Mouse (Mus musculus) left cerebral cortex, postnatal 25 days (tissue): ENCODE measurements around the gene Mad1l1. TPM values are rescaled to one million over a fixed set of nuclear protein-coding genes. Genes with fewer than 3 reads are reported as not detected.

ENCODE experiments used
- DNase-seq, 2 experiments: peaks; one replicate each; pipeline ENCODE4 v3.0.0; 2022; ENCODE audit warnings: low spot score in 2 of 2, mixed read lengths in 1 of 2
- intact Hi-C: fragments of 180-260 bp; cut with DNase I; formaldehyde crosslinking; loops from one replicate; pipeline ENCODE4 v1.15.1; 2025
- total RNA-seq, 2 experiments: library from RNA; stranded (reverse); gene quantifications; 2 replicates each; pipeline ENCODE4 v1.2.3; 2021

Gene Mad1l1
- total RNA-seq, 2 experiments from 2014 or later = 15.1 to 19.0 TPM

DNA sequence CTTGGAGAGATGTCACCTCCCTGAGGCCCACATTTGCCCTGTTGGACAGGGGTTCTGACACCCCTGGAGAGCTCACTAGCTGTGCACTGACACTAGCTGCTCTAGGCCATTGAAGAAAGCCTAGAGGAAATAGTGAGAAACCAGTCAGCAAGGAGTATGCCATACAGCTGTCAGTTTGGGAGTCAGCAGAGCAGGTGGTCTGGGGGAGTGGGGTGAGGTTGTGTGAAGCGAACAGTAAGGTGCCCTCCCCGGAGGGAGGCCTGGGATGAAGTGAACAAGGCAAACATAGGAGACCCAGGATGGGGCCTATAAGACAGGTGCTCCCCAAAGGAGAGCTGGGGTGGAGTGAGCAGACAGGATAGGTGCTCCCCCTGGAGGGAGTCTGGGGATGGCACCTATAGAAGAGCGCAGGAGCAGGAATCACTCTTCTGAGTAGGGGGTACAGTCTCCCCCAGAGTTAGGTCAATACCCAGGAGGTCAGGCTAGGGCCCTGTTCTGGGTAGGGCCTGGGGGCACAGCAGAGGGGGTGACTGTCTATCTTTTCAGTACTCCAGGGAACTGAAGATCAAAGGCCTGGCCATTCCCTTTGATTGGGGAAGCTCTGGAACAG lies 279.2 kb downstream of the Mad1l1 start:
- intact Hi-C loops = no loop called here
- DNase-seq = peak in 1 of 2 experiments; percentile 25

DNA sequence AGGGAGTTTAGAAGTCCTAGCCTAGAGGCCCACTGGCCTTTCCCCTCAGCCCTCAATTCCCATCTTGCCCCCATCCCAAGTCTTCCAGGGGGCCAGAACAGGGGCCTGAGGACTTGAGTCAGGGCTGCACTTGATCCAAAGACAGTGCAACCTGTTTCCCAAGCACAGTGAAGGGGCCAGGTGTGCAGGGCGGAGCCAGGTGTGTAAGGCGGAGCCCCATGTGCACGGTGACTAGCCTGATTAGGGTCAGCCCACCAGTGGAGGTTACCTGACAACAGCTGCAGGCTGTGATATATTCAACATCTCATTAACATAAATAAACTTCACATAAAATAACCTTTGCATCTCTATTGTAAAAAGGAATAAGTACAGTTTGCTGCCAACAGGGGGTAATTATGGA lies 280.3 kb downstream of the Mad1l1 start:
- no peak for DNase-seq
- intact Hi-C loops = no loop called here

DNA sequence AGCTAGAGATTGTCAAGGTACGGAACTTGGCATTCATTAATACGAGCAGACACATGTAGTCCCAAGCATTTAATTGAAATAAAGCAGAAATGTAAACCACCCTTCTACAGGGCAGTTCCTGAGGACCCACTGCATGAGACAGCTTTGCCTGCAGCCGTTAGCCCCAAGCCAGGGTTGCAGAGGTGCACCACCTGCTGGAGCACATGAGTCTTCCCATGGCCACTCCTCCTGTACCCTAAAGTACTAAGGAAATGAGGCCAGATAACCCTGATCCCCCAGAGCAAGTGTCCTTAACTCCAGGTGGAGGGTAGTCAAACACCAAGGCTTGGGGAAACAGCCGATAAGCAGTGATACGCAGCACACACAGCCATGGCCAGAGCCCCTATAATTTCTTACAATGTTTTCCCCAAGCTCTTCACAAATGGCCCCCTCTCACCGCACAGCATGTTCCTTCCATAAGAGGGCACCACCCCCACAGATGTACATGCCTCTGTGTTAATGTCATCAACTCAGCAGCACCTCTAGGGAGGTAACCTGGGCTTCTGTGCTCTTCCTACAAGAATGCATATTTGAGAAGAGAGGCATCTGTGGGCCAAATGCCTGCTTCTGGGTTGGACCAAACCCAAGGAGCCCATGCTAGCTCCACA lies 283.6 kb downstream of the Mad1l1 start:
- DNase-seq = no peak
- intact Hi-C loops = loop anchor here (5.0 kb wide), 1 partner anchor 130 kb away; the partner anchor contains the start of gene Elfn1

DNA sequence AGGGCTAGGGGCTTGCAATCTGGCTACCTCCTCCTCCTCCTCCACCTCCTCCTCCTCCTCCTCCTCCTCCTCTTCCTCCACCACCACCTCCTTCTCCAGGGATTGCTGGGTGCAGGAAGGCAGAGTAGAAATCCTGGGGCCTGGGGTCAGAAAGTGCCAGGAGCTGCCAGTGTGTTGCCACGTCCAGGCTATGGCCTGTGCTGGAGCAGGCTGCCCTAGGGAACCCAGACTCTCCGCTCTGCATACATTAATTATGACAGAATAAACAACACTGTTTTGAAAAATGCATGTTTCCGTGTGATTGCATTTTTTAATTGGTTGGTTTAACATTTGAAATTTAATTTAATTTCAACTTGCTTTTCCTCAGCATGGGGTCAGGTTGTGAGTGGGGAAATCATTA lies 285.7 kb downstream of the Mad1l1 start:
- DNase-seq = no peak
- intact Hi-C loops = loop anchor here (5.0 kb wide), 1 partner anchor 128 kb away; the partner anchor contains the start of gene Elfn1

DNA sequence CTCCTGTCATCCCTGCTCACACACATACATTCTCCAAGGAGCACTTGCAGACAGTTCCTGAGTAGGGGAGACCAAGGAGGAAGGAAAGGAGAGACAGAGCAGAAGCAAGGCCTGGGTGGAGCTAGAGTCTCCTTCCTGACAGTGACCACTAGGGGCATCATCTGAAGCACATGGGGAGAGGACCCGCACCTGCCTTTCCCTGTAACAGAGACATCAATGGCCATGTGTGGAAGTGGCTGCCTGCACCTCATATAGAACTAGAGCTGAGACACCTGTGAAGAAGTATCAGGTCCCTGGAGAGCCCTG lies 286.4 kb downstream of the Mad1l1 start:
- no peak for DNase-seq
- intact Hi-C loops = loop anchor here (5.0 kb wide), 1 partner anchor 128 kb away; the partner anchor contains the start of gene Elfn1

DNA sequence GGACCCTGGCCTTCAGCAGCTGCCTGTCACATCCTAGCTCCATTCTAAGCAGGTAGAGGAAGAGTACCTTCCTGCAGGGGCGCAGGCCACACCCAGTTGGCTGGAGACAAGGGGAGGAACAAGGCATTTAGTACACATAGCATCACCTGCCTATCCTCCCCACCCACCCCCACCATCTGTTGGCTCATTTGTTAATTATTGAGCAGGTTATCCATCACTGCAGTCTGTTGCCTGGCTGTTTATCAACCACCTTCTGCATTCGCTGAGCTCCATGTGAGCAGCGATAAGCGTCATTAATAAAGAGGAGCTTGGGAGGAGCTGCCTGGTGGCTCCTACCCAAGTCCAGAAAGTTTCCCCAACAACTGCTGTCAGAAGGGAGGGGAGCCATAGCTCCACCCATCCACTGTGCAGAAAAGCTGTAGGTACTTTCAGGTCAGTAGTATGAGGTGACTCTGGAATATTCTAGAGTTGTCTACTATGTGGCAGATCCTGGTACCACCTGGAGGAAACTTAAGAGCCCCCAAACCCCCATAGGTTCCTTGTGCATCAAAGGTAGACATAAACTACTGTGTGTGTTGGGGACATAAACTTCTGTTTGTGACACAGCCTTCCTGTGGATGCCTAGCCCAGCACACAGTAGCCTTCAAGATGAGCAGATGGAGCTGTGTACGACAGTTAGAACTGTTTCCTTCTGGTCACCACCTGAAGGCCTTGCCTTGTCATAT lies 286.9 kb downstream of the Mad1l1 start:
- intact Hi-C loops = loop anchor here (5.0 kb wide), 1 partner anchor 127 kb away; the partner anchor contains the start of gene Elfn1
- no peak for DNase-seq

DNA sequence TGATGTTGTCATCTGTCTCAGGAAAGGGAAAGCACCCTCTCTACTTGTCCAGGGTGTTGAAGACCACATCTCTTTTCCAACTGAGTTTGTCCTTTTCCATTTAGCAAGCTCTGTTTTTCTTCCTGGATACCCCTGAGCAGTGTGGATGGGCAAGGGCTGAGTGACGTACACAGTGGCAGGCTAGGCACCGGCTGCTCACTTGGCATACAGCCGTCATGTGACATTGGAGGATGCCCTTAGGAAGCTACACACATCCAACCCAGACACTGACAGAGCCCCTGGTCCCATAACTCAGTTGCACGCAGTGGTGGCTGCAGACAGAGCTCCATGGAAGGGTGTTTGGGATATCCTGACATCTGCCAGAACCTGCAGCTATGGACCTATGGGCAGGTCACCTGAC lies 295.0 kb downstream of the Mad1l1 start:
- DNase-seq = no peak
- intact Hi-C loops = no loop called here

DNA sequence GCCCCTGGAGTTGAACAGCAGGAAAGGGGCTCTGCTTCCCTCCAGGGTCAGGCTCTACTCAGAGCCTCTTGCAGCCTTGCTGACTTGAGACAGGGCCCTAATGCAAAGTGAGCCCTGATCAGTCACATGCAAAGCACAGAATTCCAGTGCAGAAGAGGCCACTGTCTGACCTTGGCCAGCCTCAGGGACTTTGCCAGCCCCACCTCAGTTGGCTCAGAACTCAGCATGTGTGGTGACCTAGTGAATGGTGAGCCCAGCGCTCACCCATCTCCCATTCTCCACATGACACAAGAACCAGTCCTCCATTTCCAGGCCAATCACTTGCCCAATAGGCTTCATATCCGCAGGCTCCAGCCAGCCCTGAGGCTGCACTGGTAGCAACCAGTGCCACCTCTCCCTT lies 296.1 kb downstream of the Mad1l1 start:
- no peak for DNase-seq
- intact Hi-C loops = no loop called here

DNA sequence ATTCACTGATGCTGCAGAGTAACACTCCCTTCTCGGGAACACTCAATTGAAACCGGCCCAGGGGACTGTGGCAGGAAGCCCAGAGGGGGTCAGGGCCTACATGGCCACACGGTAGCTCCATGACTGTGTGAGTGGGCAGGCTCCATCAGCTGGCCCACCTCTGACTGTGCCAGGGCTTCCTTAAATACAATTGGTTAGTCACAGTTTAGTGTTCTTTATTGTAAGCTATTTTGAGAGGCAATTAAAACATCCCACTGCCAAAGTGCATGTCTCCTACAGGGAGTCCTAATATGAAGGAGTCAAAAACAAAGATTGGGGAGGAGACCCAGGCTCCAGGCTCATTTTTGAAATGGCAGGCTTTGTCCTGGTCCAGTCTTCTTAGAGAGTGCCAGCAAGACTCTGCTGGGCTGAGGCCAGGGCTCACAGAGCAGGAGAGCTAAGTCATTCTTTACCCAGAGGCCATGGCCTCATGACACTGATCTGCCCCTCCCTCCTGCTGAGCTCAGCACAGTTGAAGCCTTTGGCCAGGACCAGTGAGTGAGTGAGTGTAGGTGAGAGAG lies 297.3 kb downstream of the Mad1l1 start:
- intact Hi-C loops = no loop called here
- peak; percentile 24 for DNase-seq

DNA sequence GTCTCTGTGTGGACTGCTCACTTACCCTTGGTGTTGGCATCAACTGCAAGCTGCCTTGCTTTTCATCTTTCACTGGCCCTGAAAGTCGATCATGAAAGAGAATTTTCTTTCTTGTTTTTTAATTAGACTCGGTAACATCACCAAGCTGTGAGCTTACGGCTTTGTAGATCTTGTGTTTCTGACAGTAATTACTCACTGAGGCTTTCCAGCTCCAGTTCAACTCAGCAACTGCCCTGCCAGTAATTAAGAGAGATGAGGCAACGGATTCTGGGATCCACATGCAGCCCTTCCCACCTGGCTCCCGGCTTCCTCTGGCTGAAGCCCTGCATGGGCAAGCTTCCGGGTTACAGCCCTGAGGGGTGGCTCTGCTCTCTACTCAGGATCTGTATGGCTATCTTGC lies 298.5 kb downstream of the Mad1l1 start:
- DNase-seq = no peak
- intact Hi-C loops = no loop called here

DNA sequence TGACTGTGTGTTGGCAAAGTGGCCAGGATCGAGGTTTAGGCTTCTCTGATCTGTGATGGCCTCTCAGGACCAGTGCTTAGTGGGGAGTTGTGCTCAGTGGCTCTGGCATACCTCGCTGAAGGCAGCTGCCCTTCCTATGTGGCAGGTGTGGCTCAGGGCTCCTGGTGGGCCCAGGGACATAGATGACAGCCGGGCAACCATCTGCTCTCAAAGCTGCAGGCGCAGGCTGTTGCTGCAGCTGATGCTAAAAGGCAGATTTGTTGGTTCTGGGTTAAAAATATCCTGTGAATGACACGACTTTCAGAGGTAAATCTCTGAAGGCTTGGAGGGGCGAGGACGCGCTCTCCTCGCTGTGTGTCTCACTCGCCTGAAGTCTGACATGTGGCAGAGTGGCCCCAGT lies 299.6 kb downstream of the Mad1l1 start:
- intact Hi-C loops = no loop called here
- peak; percentile 52 to 59 for DNase-seq

DNA sequence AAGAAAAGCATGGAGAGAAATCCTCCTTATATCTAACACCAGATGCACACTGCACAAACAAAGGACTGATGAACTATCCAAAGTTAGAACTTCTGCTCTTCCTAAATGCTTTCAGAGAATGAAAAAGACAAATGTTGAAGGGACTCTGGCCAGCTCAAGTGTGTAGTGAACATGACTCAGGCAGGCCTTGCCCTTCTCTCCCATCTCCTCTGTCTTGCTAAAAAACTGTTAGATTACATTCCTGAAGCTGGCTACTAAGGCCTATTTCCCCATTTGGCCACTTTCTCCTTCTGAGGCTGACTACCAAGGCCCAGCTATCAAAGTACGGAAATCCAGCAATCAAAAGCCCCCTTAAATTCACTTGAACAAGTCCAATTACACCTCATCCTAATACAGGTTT lies 301.7 kb downstream of the Mad1l1 start:
- intact Hi-C loops = no loop called here
- no peak for DNase-seq

DNA sequence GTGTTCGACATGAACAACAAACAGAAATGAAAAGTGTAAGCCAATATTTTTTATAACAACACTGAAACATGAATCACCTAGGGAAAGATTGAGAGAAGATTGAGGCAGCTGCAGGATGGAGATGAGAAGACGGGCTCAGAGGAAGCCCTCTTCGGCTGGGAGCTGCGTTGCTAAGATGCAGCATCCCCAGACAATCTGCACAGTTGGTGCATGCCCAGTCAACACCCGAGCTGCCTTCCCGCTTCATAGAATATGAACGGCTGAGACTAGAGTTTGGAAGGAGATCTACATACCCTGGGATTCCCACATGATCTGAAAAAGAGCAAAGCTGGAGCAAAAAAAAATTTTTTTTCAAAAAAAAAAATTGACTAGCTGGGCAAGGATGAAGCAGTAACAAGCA lies 302.6 kb downstream of the Mad1l1 start:
- intact Hi-C loops = no loop called here

DNA sequence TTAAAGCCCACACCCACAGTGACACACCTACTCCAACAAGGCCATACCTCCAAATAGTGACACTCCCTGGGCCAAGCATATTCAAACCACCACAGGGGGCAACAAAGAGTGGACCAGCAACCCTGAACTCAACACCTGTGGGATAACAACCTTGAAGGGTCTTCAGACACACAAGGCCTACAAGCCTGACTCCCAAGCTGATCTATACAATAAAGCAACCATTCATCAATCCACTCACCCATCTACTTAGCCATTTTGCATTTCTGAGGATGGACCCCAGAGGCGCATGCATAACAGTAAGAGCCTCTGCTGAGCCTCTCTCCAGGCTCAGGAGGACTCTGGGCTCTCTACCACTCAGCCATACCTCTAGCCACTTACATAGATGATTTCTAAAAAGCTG lies 304.5 kb downstream of the Mad1l1 start:
- no peak for DNase-seq
- intact Hi-C loops = no loop called here

More for the DNA sequence above, 302.6 kb downstream of the Mad1l1 start:
- peak; percentile 20 for DNase-seq

DNA sequence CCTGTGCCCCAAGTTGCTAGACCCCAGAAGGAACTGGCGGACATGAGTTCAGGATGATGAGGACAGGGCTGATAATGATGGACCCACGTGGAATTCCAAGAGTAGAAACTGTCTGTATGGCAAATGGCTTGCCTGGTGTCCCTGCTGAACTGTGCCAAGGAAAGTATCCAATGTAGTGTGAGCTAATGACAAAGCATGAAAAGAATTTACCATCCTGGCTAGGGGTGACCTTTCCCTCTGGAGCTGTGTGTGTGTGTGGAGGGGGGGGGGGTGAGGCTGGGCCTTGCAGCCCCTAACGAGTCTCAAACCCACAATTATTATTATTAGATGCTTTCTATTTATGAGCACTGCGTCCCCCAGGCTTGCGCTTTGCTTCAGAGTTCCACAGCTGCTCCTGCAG lies 307.7 kb downstream of the Mad1l1 start:
- intact Hi-C loops = no loop called here

DNA sequence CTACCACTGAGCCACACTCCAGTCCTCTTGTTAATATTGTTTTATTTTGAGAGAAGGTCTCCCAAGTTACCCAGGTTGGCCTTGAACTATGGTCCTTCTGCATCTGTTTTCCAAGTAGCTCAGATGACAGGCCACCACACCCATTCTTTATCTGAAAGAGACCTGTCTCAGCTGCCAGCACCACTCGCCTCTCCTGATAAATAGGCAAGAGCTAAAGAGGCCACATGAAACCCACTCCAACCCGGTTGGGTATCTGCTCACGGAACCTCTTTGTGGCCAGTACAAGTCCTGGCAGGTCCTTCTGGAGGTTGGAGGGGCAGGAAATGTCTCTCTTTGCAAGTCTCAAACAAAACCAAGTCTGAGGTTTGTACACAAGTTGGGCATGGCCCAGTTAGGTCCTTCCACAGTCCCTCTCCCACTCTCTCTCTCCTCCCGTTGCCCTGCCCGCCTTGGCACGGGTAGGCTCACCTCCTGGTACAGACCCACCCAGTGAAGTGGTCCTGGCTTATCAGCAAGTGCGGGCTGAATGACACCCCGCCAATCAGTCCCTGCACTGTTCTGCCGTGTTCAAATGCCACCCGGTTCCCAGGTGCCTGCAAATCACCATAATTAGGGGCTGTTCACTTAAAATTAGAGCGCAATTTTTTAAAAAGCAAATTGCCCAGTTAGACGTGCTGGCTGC lies 308.9 kb downstream of the Mad1l1 start:
- DNase-seq = no peak
- intact Hi-C loops = no loop called here

More for the DNA sequence above, 307.7 kb downstream of the Mad1l1 start:
- no peak for DNase-seq

DNA sequence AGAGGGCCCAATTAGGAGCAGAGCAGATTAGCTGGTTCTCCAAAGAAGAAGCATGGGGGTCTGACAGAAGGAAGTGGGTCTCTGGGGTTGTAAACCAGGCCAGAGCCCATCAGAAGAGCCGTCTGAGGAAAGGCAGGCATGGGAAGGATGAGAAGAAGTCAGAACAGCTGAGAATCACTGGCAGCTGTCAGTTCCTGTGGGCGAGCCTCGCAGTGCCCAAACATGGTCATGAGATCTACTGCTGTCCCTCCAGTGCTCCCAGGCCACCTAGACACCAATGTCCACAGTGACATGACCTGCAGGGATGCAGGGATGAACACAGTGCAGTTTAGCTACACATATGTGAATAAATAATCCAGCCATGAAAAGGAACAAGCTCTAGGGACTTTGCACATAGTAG lies 310.9 kb downstream of the Mad1l1 start:
- intact Hi-C loops = no loop called here
- no peak for DNase-seq

DNA sequence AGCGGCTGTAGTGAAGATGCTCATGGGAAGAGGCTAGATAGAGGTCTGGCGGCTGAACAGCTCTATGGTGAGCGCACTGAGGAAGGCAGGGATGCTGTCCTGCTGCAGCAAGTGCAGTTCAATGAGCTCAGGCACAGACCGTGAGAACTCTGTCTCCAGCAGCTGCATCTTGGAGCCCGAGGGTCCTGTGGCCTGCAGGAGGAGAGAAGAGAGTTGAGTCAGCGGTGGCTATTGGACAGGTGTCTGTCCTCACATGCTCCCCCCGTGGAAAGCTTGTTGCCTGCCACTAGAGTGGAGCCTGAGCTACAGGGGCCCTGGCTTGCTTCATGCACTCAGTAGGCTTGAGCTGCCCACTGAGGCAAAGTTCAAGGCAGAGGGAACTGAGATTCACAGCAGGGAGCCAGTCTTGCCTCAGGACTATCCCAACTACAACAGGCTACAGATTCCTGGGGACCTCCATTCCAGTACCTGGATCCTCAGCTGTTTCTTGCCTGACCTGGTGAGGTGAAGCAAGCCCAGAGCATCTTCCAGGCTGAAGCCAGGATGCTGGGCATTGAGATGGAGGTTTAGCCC lies 312.2 kb downstream of the Mad1l1 start:
- intact Hi-C loops = no loop called here
- no peak for DNase-seq

DNA sequence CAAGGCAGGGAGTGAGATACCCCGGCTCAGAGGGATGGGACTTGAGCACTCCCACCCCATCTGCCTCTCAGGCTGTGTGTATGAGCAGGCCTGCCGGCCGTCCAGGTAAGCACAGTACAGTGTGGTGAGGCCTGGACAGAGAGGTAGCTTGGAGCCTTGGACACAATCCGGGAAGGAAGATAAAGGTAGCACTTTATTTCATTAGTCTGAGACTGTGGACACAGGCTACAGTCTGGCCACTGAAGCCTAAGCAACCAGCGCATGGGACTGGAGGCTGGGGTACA lies 312.9 kb downstream of the Mad1l1 start:
- no peak for DNase-seq
- intact Hi-C loops = no loop called here
